Mouse (Mus musculus) midbrain, embryonic 16.5 days (tissue): ENCODE data around the gene Fam135a. TPM values are rescaled to one million over a fixed set of nuclear protein-coding genes. Genes with fewer than 3 reads are reported as not detected.

Experiments used
- ATAC-seq: fragments of 200-750 bp; cut with Nextera tagmentation; 2 replicates; pipeline ENCODE4 v1.8.0; 2017; ENCODE audit warnings: moderate TSS enrichment
- H3K27ac ChIP-seq: fragments of 300-500 bp; sonication (generic); 2 replicates; pipeline ENCODE4 v1.5.1; 2014; ENCODE audit warnings: mild to moderate bottlenecking, low read length, mixed read lengths
- H3K27me3 ChIP-seq: fragments of 300-500 bp; sonication (generic); 2 replicates; pipeline ENCODE4 v1.6.1; 2014; ENCODE audit warnings: low read depth, low read length, mixed read lengths; ENCODE audit not compliant: control insufficient read depth, insufficient read depth
- H3K36me3 ChIP-seq: fragments of 300-500 bp; sonication (generic); 2 replicates; pipeline ENCODE4 v1.6.1; 2014; ENCODE audit warnings: mild to moderate bottlenecking, low read length, moderate library complexity, mixed read lengths; ENCODE audit not compliant: control insufficient read depth, insufficient read depth
- H3K4me1 ChIP-seq: fragments of 300-500 bp; sonication (generic); 2 replicates; pipeline ENCODE4 v1.6.1; 2014; ENCODE audit warnings: mild to moderate bottlenecking, low read length, mixed read lengths; ENCODE audit not compliant: control insufficient read depth, insufficient read depth
- H3K4me2 ChIP-seq: fragments of 300-500 bp; sonication (generic); 2 replicates; pipeline ENCODE4 v1.6.1; 2014; ENCODE audit warnings: mild to moderate bottlenecking, low read length, mixed read lengths
- H3K4me3 ChIP-seq: fragments of 300-500 bp; sonication (generic); 2 replicates; pipeline ENCODE4 v1.5.1; 2014; ENCODE audit warnings: low read depth, mild to moderate bottlenecking, low read length, moderate library complexity, mixed read lengths
- H3K9ac ChIP-seq: fragments of 300-500 bp; sonication (generic); 2 replicates; pipeline ENCODE4 v1.6.1; 2014; ENCODE audit warnings: low read depth, low read length, mixed read lengths
- H3K9me3 ChIP-seq: fragments of 300-500 bp; sonication (generic); replicated peaks from 2 replicates; pipeline ENCODE4 v1.6.1; 2014; ENCODE audit warnings: mild to moderate bottlenecking, low read length, mixed read lengths; ENCODE audit not compliant: control insufficient read depth, poor library complexity, severe bottlenecking
- WGBS: fragments of 180-500 bp; shearing (Covaris S2); extraction: QIAGEN DNeasy Blood & Tissue Kit; methylation state at CpG from one replicate; pipeline ENCODE4 v1.1.7; 2014; 5-methylcytosine and 5-hydroxymethylcytosine counted together
- polyA plus RNA-seq: library from polyadenylated mRNA; unstranded; fragments of >200 nt; fragmentation: Nextera tagmentation; extraction: Ambion mirVana; gene quantifications from 2 replicates; pipeline ENCODE4 v1.2.1, GENCODE M21; 2015

Fam135a gene
- polyA plus RNA-seq, 1 experiment from 2014 or later = 27.8 TPM

GRCm38 (mm10) chr1:24107971-24108773 lies 8.0 kb upstream of the Fam135a start:
- Histone ChIP-seq H3K27me3 (no peaks in the 10 kb centered on the region), H3K4me2 (peak overlapping the region; percentile 27; the same call in 1 of the 2 replicates), H3K9ac (no peak overlapping the region), H3K4me1 (no peaks in the 10 kb centered on the region), H3K27ac (no peak overlapping the region), H3K4me3 (no peak overlapping the region), H3K36me3 (no peaks in the 10 kb centered on the region), H3K9me3 (no peaks in the 10 kb centered on the region)
- no peak for ATAC-seq
- 48% methylated on average over 10 of the region's 10 CpGs for WGBS

DNA sequence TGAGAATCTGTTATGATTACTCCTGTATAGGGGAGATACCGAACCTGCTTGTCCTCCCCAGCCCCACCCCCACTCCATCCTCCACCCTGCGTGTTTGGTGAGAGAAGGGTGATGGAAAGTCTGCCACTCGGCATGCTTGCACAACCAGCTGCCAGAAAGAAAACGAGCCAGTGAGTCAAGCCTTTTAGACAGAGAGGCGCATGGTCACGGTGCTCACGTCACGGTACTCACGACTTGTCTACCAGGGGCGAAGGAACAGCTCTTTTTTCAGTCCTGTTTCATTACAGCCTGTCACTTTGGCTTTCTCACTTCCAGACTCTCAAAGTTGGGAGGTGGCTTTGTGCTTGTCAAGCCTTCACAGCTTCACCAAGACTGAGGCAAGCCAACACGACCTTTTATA lies 7.2 kb upstream of the Fam135a start:
- no peaks in the 10 kb centered on the region for H3K27me3 ChIP-seq
- WGBS = 45% methylated on average over 11 of the region's 11 CpGs
- H3K9ac ChIP-seq = no peak overlapping the region
- no peak overlapping the region for H3K4me3 ChIP-seq
- H3K9me3 ChIP-seq = no peaks in the 10 kb centered on the region
- no peak overlapping the region for H3K27ac ChIP-seq
- no peaks in the 10 kb centered on the region for H3K4me1 ChIP-seq
- peak overlapping the region; percentile 27; the same call in 1 of the 2 replicates for H3K4me2 ChIP-seq
- no peaks in the 10 kb centered on the region for H3K36me3 ChIP-seq
- ATAC-seq = peak; percentile 58; the same call in 1 of the 2 replicates

GRCm38 (mm10) chr1:24102579-24103149 lies 2.5 kb upstream of the Fam135a start:
- Histone ChIP-seq H3K4me1 (peaks cover 11% of the 10 kb centered on the region), H3K36me3 (no peaks in the 10 kb centered on the region), H3K4me3 (no peak overlapping the region), H3K9me3 (no peaks in the 10 kb centered on the region), H3K27ac (no peak overlapping the region), H3K27me3 (no peaks in the 10 kb centered on the region), H3K9ac (no peak overlapping the region), H3K4me2 (no peak overlapping the region)
- ATAC-seq = no peak
- WGBS = 83% methylated on average over 10 of the region's 10 CpGs

DNA sequence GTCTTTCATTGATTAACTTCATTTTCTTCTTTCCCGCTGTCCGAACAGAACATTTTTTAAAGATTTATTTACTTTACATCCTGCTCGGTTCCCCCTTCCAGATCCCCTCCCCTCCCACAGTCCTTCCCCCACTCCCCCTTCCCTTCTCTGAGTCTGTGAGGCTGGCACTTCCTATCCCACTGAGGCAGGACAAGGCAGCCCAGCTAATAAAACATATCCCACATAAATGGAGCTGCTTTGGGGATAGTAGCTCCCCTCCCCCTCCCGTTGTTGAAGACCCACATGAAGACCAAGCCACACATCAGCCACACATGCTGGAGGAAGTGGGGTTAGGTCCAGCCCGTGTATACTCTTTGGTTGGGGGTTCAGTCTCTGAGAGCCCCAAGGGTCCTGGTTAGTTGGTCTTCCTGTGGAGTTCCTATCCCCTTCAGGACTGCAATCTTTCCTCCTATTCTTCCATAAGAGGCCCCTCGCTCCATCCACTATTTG lies 773 bp upstream of the Fam135a start:
- Histone ChIP-seq H3K4me2 (peak overlapping the region; percentile 63), H3K36me3 (no peaks in the 10 kb centered on the region), H3K27me3 (no peaks in the 10 kb centered on the region), H3K27ac (peak overlapping the region; percentile 80), H3K4me3 (peak overlapping the region; percentile 96), H3K9ac (peak overlapping the region; percentile 80), H3K9me3 (no peaks in the 10 kb centered on the region), H3K4me1 (peaks cover 14% of the 10 kb centered on the region)
- 58% methylated on average over 6 of the region's 6 CpGs for WGBS
- peak; percentile 51 for ATAC-seq

DNA sequence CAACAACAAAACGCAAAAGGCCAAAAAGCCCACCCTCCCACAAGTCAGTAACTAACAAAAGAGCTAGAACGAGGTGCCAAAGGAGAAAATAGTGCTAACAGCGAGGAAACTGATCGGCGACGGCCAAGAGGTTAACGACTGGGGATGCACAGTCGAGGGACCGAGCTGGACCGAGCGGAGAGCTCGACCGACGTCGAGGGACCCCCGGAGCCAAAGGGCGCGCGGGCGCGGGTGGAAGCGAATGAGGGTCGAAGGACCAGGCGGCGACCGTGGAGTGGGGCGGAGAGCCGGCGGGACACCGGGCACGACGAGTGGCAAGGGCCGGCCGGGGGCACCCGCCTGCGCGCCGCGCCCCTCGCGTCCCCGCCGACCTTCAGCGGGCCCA lies 608 bp downstream of the Fam135a start:
- peak overlapping the region; percentile 63 for H3K4me2 ChIP-seq
- no peaks in the 10 kb centered on the region for H3K9me3 ChIP-seq
- no peak; the same call in 1 of the 2 replicates for ATAC-seq
- H3K4me1 ChIP-seq = peaks cover 14% of the 10 kb centered on the region
- H3K27ac ChIP-seq = peak overlapping the region; percentile 80
- no peaks in the 10 kb centered on the region for H3K36me3 ChIP-seq
- WGBS = 0% methylated on average over 40 of the region's 44 CpGs
- H3K4me3 ChIP-seq = peak overlapping the region; percentile 96
- peak overlapping the region; percentile 89 for H3K9ac ChIP-seq
- H3K27me3 ChIP-seq = no peaks in the 10 kb centered on the region

GRCm38 (mm10) chr1:24097541-24097940 lies 2.6 kb downstream of the Fam135a start:
- Histone ChIP-seq H3K4me1 (peaks cover 14% of the 10 kb centered on the region), H3K27me3 (no peaks in the 10 kb centered on the region), H3K9me3 (no peaks in the 10 kb centered on the region), H3K27ac (no peak overlapping the region), H3K4me3 (no peak overlapping the region), H3K9ac (no peak overlapping the region), H3K36me3 (no peaks in the 10 kb centered on the region), H3K4me2 (no peak overlapping the region)
- no peak for ATAC-seq
- WGBS = 68% methylated on average over 8 of the region's 8 CpGs

DNA sequence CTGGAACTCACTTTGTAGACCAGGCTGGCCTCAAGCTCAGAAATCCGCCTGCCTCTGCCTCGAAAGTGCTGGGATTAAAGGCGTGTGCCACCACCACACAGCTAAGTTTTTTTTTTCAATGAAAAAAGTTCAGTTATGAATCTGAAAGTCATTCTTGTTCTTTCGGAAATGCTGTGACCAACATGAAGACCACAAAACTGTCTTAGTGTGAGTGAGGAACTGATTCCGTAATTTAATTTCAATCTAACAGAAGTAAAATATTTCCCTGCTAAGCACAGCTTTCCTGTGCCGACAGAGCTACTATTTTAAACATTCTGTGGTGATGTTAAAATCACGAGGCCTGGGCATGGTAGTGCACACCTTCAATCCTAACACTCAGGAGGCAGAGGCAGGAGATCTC lies 7.7 kb downstream of the Fam135a start:
- H3K4me3 ChIP-seq = no peak overlapping the region
- no peak overlapping the region for H3K27ac ChIP-seq
- H3K36me3 ChIP-seq = no peaks in the 10 kb centered on the region
- H3K9me3 ChIP-seq = no peaks in the 10 kb centered on the region
- no peak for ATAC-seq
- H3K4me1 ChIP-seq = peaks cover 2% of the 10 kb centered on the region
- no peak overlapping the region for H3K4me2 ChIP-seq
- H3K9ac ChIP-seq = no peak overlapping the region
- WGBS = 97% methylated on average over 7 of the region's 7 CpGs
- H3K27me3 ChIP-seq = no peaks in the 10 kb centered on the region

- no peaks in the 10 kb centered on the region for H3K27me3 ChIP-seq
- no peaks in the 10 kb centered on the region for H3K9me3 ChIP-seq
- no peak overlapping the region for H3K4me3 ChIP-seq
- WGBS = 94% methylated on average over 2 of the region's 2 CpGs
- no peak overlapping the region for H3K4me2 ChIP-seq
- H3K9ac ChIP-seq = no peak overlapping the region
- no peaks in the 10 kb centered on the region for H3K36me3 ChIP-seq
- no peak overlapping the region for H3K27ac ChIP-seq
- H3K4me1 ChIP-seq = no peaks in the 10 kb centered on the region
- ATAC-seq = no peak
Observed at GRCm38 (mm10) chr1:24090603-24091002, 9.5 kb downstream of the Fam135a start.

DNA sequence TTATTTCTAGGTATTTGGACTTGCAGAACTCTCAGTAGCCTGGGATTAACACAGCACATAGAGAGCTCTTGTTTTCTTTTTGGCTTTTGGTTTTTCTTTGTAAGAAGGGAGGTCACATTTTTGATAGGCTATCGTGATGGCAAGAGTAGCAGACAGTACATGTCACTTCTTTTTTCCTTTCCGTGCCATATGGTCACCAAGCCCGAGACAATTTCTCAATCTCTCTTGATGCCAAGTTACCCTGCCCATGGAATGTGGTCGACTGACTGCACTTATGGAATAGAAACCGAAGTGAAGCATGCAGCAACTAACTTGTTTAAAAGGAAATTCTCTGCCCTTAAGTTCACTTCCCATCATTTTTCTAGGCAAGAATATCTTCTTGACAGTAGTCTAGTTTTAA lies 10.0 kb downstream of the Fam135a start:
- H3K4me2 ChIP-seq = no peak overlapping the region
- no peak overlapping the region for H3K4me3 ChIP-seq
- no peaks in the 10 kb centered on the region for H3K36me3 ChIP-seq
- no peak for ATAC-seq
- H3K27me3 ChIP-seq = no peaks in the 10 kb centered on the region
- WGBS = 84% methylated on average over 5 of the region's 5 CpGs
- no peaks in the 10 kb centered on the region for H3K9me3 ChIP-seq
- 0 out of 2 replicates have a peak, but pooled peaks cover 3% of the 10 kb centered on the region for H3K4me1 ChIP-seq
- H3K9ac ChIP-seq = no peak overlapping the region
- H3K27ac ChIP-seq = no peak overlapping the region
